Mouse (Mus musculus) hindbrain, embryonic 14.5 days (tissue): ENCODE measurements at regions not wholly inside any gene's neighbourhood (a gene's known extent, or its start where the extent isn't known, plus 50 kb on each side); places are given as distances from the start of the nearest gene placed in this dataset.
A peak's percentile ranks its signal among the peaks of the same experiment; 100 is the strongest.

Source experiments
- ATAC-seq: fragments of 200-750 bp; cut with Nextera tagmentation; 2 replicates; pipeline ENCODE4 v1.8.0; 2017; ENCODE audit warnings: moderate number of reproducible peaks, mild to moderate bottlenecking, moderate TSS enrichment, moderate library complexity; ENCODE audit not compliant: low FRiP score
- DNase-seq: peaks from one replicate; pipeline ENCODE4 v3.0.0-alpha.2; 2015; ENCODE audit warnings: low spot score
- H3K27ac ChIP-seq: fragments of 300-500 bp; sonication (generic); 2 replicates; pipeline ENCODE4 v1.5.1; 2014; ENCODE audit warnings: mild to moderate bottlenecking, moderate library complexity
- H3K27me3 ChIP-seq: fragments of 300-500 bp; sonication (generic); 2 replicates; pipeline ENCODE4 v1.6.1; 2014; ENCODE audit warnings: mild to moderate bottlenecking, low read length, mixed read lengths; ENCODE audit not compliant: control insufficient read depth, insufficient read depth
- H3K36me3 ChIP-seq: fragments of 300-500 bp; sonication (generic); replicated peaks from 2 replicates; pipeline ENCODE4 v1.6.1; 2014; ENCODE audit not compliant: control insufficient read depth, insufficient read depth
- H3K4me1 ChIP-seq: fragments of 300-500 bp; sonication (generic); replicated peaks from 2 replicates; pipeline ENCODE4 v1.6.1; 2014; ENCODE audit warnings: antibody characterized with exemption, low read length, mixed read lengths; ENCODE audit not compliant: control insufficient read depth, insufficient read depth
- H3K4me2 ChIP-seq: fragments of 300-500 bp; sonication (generic); replicated peaks from 2 replicates; pipeline ENCODE4 v1.6.1; 2014; ENCODE audit warnings: mild to moderate bottlenecking, moderate library complexity
- H3K4me3 ChIP-seq: fragments of 300-500 bp; sonication (generic); replicated peaks from 2 replicates; pipeline ENCODE4 v1.5.1; 2014; ENCODE audit warnings: mild to moderate bottlenecking, low read length
- H3K9ac ChIP-seq: fragments of 300-500 bp; sonication (generic); 2 replicates; pipeline ENCODE4 v1.6.1; 2014
- H3K9me3 ChIP-seq: fragments of 300-500 bp; sonication (generic); 2 replicates; pipeline ENCODE4 v1.6.1; 2016; ENCODE audit warnings: low read length; ENCODE audit not compliant: control insufficient read depth
- WGBS: fragments of 180-500 bp; shearing (Covaris S2); extraction: QIAGEN DNeasy Blood & Tissue Kit; methylation state at CpG from one replicate; pipeline ENCODE4 v1.1.7; 2014; 5-methylcytosine and 5-hydroxymethylcytosine counted together

GRCm38 (mm10) chr14:108464192-108464591, 449.8 kb downstream of the Slitrk1 start:
- Histone ChIP-seq H3K4me1 (no peaks in the 10 kb centered on the region), H3K9me3 (no peaks in the 10 kb centered on the region), H3K9ac (no peak overlapping the region), H3K36me3 (no peaks in the 10 kb centered on the region), H3K4me3 (no peak overlapping the region), H3K27me3 (no peaks in the 10 kb centered on the region), H3K27ac (no peak overlapping the region), H3K4me2 (no peak overlapping the region)
- ATAC-seq (no peak), DNase-seq (no peak)
- WGBS = 60% methylated on average over 1 of the region's 1 CpGs

- no peak for DNase-seq
- H3K4me3 ChIP-seq = no peak overlapping the region
- no peaks in the 10 kb centered on the region for H3K27me3 ChIP-seq
- H3K27ac ChIP-seq = no peak overlapping the region
- H3K9ac ChIP-seq = no peak overlapping the region
- no peaks in the 10 kb centered on the region for H3K36me3 ChIP-seq
- WGBS = 76% methylated on average over 6 of the region's 6 CpGs
- ATAC-seq = no peak
- no peak overlapping the region for H3K4me2 ChIP-seq
- no peaks in the 10 kb centered on the region for H3K9me3 ChIP-seq
- no peaks in the 10 kb centered on the region for H3K4me1 ChIP-seq
Measured at GRCm38 (mm10) chr14:108459356-108459755, 454.6 kb downstream of the Slitrk1 start.

GRCm38 (mm10) chr14:108437019-108437418, 476.9 kb downstream of the Slitrk1 start:
- H3K27ac ChIP-seq = no peak overlapping the region
- ATAC-seq = no peak
- H3K4me1 ChIP-seq = no peaks in the 10 kb centered on the region
- no peaks in the 10 kb centered on the region for H3K27me3 ChIP-seq
- no peak overlapping the region for H3K4me3 ChIP-seq
- no peak overlapping the region for H3K9ac ChIP-seq
- H3K9me3 ChIP-seq = no peaks in the 10 kb centered on the region
- WGBS = 19% methylated on average over 2 of the region's 2 CpGs
- no peaks in the 10 kb centered on the region for H3K36me3 ChIP-seq
- DNase-seq = no peak
- no peak overlapping the region for H3K4me2 ChIP-seq

GRCm38 (mm10) chr14:108405113-108405512, 508.8 kb downstream of the Slitrk1 start:
- no peak overlapping the region for H3K27ac ChIP-seq
- 53% methylated on average over 2 of the region's 2 CpGs for WGBS
- H3K4me3 ChIP-seq = no peak overlapping the region
- no peaks in the 10 kb centered on the region for H3K27me3 ChIP-seq
- H3K4me2 ChIP-seq = no peak overlapping the region
- ATAC-seq (peak; percentile 70; the same call in 1 of the 2 replicates), DNase-seq (peak; percentile 50)
- H3K36me3 ChIP-seq = no peaks in the 10 kb centered on the region
- H3K4me1 ChIP-seq = no peaks in the 10 kb centered on the region
- H3K9ac ChIP-seq = no peak overlapping the region
- no peaks in the 10 kb centered on the region for H3K9me3 ChIP-seq

GRCm38 (mm10) chr14:108403466-108403865, 510.5 kb downstream of the Slitrk1 start:
- 68% methylated on average over 2 of the region's 2 CpGs for WGBS
- no peaks in the 10 kb centered on the region for H3K9me3 ChIP-seq
- DNase-seq = no peak

More at GRCm38 (mm10) chr14:108403466-108403865, 510.5 kb downstream of the Slitrk1 start:
- Histone ChIP-seq H3K4me3 (no peak overlapping the region), H3K27me3 (no peaks in the 10 kb centered on the region), H3K9ac (no peak overlapping the region), H3K36me3 (no peaks in the 10 kb centered on the region), H3K4me2 (no peak overlapping the region), H3K4me1 (no peaks in the 10 kb centered on the region), H3K27ac (no peak overlapping the region)
- ATAC-seq = no peak
